Mouse (Mus musculus) E14TG2a.4 (cell line): ENCODE measurements at regions not wholly inside any gene's neighbourhood (a gene's known extent, or its start where the extent isn't known, plus 50 kb on each side); places are given as distances from the start of the nearest gene placed in this dataset.

ENCODE experiments used
- H3K27me3 ChIP-seq: 2 replicates; pipeline ENCODE4 v1.6.1; 2014; ENCODE audit warnings: low read length, control low read depth; ENCODE audit not compliant: insufficient read depth
- H3K36me3 ChIP-seq: 2 replicates; pipeline ENCODE4 v1.6.1; 2014; ENCODE audit warnings: low read length, control low read depth; ENCODE audit not compliant: insufficient read depth
- H3K4me1 ChIP-seq: replicated peaks from 2 replicates; pipeline ENCODE4 v1.6.1; 2014; ENCODE audit warnings: low read depth, low read length, control low read depth
- H3K4me3 ChIP-seq: replicated peaks from 2 replicates; pipeline ENCODE4 v1.5.1; 2014; ENCODE audit warnings: mild to moderate bottlenecking, low read length
- H3K9me3 ChIP-seq: 2 replicates; pipeline ENCODE4 v1.6.1; 2014; ENCODE audit warnings: low read length, control low read depth
- CTCF ChIP-seq: conservative IDR thresholded peaks from 2 replicates; pipeline ENCODE4 v1.5.1; 2014; ENCODE audit warnings: low read length
- NANOG ChIP-seq: IDR thresholded peaks from 2 replicates; pipeline ENCODE4 v1.6.1; 2014; ENCODE audit warnings: borderline replicate concordance, low read length, mixed read lengths
- POU5F1 ChIP-seq: IDR thresholded peaks from 2 replicates; pipeline ENCODE4 v1.6.1; 2014; ENCODE audit warnings: low read length, borderline replicate concordance

DNA sequence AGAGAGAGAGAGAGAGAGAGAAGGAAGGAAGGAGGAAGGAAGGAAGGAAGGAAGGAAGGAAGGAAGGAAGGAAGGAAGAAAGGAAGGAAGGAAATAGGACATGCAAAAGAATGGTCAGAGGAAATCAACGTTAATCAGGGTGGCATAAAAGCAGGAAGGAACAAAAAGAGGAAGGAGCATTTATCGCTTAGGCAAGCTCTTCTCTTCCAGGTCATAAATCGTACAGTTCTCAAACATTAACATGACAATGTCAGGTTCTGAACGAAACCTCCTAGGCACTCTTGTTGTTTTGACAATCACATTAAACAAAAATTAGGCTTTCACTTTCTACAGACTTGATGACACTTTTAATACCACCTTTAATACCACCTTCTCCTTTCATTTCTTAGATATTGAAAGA lies 594.0 kb downstream of the Efna5 start:
- TF ChIP-seq NANOG: no peak
- no peak for TF ChIP-seq CTCF
- no peak for TF ChIP-seq POU5F1
- no peaks in the 10 kb centered on the region for H3K36me3 ChIP-seq
- H3K4me1 ChIP-seq: no peaks in the 10 kb centered on the region
- no peak overlapping the region for H3K4me3 ChIP-seq
- H3K9me3 ChIP-seq: no peaks in the 10 kb centered on the region
- H3K27me3 ChIP-seq: no peaks in the 10 kb centered on the region

DNA sequence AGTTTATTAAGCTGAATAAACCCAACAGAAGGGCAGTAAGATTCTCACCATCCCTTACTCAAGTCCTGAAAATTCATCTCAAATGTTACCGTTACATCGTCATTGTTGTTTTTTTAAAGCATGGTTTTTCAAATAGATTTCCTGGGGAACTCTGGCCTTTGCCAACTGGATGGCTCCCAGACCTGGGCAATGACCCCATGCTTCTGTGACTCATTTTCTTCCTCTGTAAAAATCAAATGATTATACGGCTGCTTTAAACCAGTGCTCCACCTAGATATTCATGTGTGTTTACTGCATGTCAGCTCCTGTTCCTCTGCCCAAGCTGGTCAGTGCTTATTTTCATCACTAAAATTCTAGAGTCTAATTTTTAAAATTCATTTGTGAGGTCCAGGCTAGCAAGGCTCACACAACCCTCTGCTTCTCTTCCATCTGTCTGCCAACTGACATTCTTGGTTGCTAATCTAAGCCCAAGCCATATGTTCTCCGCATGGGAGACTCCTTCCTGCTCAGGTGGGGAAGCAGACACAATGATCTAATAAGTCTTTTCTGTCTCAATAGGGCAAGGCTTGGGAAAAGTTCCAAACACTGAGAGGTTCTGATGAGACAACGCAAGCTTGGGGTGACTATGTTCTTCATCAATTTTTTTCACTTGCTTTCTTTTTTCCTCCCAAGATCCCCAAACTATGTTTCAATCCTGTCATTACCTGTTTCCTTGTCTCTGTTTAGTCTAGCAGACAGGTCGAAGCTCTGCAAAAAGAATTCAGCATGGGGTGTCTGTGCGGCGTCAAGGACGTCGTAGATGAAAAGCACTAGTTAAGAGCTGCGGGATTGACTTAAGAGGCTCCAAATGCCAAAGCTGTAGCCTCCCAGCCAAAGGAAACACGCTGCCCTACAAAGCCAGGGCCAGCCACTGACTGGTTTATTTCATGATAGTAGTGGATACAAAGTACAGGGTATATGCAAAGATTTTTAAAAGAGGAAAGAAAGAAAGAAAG lies 594.7 kb downstream of the Efna5 start:
- no peaks in the 10 kb centered on the region for H3K27me3 ChIP-seq
- no peak for TF ChIP-seq CTCF
- TF ChIP-seq NANOG: no peak
- TF ChIP-seq POU5F1: no peak
- H3K4me1 ChIP-seq: no peaks in the 10 kb centered on the region
- H3K9me3 ChIP-seq: no peaks in the 10 kb centered on the region
- no peaks in the 10 kb centered on the region for H3K36me3 ChIP-seq
- no peak overlapping the region for H3K4me3 ChIP-seq

DNA sequence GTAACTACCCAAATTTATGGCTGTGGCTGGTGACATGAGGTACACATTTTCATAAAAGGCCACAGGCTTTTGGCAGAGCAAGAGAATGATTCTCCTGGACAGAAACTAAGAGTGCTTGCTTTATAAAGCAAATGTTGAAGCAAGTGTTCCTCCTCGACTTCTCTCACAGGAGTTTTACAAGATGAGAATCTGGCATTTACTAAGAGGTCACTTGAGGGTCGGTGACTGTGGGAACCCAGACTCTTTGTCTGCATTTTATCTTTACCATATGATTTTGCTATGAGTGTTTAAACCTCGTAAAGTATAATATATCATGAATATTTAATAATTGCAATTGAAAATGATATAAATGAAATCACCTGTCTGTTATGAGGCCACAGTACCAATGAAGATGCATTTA lies 600.9 kb downstream of the Efna5 start:
- Histone ChIP-seq H3K36me3 (no peaks in the 10 kb centered on the region), H3K9me3 (no peaks in the 10 kb centered on the region), H3K4me1 (no peaks in the 10 kb centered on the region), H3K4me3 (no peak overlapping the region), H3K27me3 (no peaks in the 10 kb centered on the region)
- no peak for TF ChIP-seq CTCF
- TF ChIP-seq POU5F1: no peak
- TF ChIP-seq NANOG: no peak

DNA sequence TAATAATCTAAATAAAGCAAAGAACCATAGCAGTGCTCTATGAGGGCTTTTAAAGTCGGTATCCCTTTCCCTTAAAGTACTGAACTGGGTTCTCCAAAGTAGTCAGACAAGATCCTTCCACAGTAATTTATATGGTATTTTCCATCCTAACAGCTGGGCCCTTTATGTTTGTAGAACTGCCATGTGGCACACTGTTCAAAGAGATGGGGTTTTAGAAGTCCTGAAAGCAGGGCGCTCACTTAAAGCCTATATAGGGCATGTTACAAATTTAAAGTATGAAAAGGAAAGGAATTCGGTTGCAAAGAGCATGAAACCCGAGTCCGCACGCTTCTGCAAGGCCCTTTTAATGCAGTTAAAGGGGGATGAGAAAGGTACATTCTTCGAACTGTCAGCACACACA lies 609.7 kb downstream of the Efna5 start:
- H3K27me3 ChIP-seq: no peaks in the 10 kb centered on the region
- no peak for TF ChIP-seq POU5F1
- TF ChIP-seq NANOG: no peak
- TF ChIP-seq CTCF: no peak
- no peaks in the 10 kb centered on the region for H3K9me3 ChIP-seq
- H3K36me3 ChIP-seq: no peaks in the 10 kb centered on the region
- no peaks in the 10 kb centered on the region for H3K4me1 ChIP-seq
- no peak overlapping the region for H3K4me3 ChIP-seq

DNA sequence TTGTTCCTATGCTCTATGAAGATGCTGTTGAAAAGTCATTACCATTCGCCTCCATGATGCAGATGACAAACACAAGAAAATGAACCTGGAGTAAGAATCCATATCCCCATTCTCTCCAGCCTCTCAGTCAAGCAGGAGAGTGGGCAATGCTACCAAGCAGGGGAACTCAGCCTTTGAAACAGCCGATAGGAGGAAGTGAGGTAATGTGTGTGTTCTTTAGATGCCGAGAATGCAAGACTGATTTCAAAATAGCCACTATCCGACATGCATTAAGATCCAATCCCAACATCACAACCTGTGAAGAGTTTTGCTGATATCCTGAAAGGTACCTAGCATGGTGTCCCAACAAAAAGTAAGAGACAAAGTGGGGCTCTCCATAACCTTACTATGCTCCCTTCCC lies 611.8 kb downstream of the Efna5 start:
- TF ChIP-seq CTCF: no peak
- no peak for TF ChIP-seq POU5F1
- TF ChIP-seq NANOG: no peak
- Histone ChIP-seq H3K4me3 (no peak overlapping the region), H3K4me1 (no peaks in the 10 kb centered on the region), H3K27me3 (no peaks in the 10 kb centered on the region), H3K36me3 (no peaks in the 10 kb centered on the region), H3K9me3 (no peaks in the 10 kb centered on the region)

DNA sequence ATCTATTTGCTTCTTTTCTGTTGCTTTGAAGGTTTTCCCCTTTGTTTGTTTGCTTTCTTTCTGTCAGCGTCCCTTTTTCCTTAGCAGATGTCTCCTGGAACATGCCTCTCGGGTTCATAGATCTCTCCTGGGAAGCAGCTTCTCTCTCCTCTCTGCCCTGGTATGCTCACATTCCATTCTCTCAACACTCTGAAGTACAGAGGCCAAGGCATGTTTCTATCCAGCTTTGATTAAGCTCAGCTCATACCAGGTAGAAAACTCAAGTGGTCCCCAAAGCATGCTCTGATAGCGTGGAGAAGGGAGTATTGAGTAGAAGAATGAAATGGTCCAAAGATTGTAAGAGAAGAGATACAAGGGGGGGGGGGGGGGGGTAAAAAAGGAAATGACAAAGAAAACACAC lies 627.7 kb downstream of the Efna5 start:
- Histone ChIP-seq H3K9me3 (no peaks in the 10 kb centered on the region), H3K4me1 (no peaks in the 10 kb centered on the region), H3K4me3 (no peak overlapping the region), H3K27me3 (no peaks in the 10 kb centered on the region), H3K36me3 (no peaks in the 10 kb centered on the region)
- TF ChIP-seq CTCF (no peak), NANOG (no peak), POU5F1 (no peak)

DNA sequence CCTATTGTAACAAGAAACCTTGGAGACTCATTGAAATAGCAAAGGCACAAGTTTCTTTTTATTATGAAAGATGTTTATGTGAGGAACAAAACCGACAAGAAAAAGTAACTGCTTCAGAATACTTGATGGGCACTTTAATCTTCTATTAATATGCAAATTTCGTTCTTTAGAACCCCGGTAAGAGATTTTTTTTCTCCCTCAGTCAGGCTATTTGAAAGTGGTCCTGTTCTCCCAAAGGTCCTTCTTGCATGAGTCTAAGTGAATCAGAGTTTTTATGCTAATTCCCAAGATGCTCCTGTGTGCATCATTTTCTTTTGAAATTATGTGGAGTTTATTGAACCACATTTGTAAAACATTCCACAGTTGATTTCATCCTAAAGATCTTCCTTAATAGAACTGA lies 633.1 kb downstream of the Efna5 start:
- Histone ChIP-seq H3K4me3 (no peak overlapping the region), H3K27me3 (no peaks in the 10 kb centered on the region), H3K9me3 (no peaks in the 10 kb centered on the region), H3K36me3 (no peaks in the 10 kb centered on the region), H3K4me1 (0 out of 2 replicates have a peak, but pooled peaks cover 3% of the 10 kb centered on the region)
- TF ChIP-seq NANOG: peak; percentile 30; the same call in 1 of the 2 replicates
- TF ChIP-seq CTCF: no peak

DNA sequence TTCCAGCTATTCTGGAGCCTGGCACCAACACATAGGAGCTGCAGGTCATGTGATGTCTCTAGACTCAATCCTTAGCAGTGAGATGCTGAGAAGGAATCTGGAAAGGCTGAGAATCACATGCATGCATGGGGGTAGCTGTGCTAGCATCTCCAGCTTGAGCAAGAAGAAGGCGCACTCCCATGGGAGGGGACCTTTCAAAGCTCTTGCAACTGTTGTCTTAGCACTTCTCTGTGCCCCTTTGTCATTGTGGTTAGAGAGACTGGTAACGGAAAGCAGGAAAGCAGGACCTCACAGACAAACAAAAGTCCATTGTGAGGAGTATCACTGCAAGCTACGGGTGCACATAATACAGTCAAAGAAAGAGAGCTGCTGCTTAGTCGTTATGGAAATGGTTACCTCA lies 634.5 kb downstream of the Efna5 start:
- H3K9me3 ChIP-seq: no peaks in the 10 kb centered on the region
- H3K36me3 ChIP-seq: no peaks in the 10 kb centered on the region
- TF ChIP-seq CTCF: no peak
- no peak for TF ChIP-seq NANOG
- TF ChIP-seq POU5F1: no peak
- no peak overlapping the region for H3K4me3 ChIP-seq
- no peaks in the 10 kb centered on the region for H3K27me3 ChIP-seq
- H3K4me1 ChIP-seq: 0 out of 2 replicates have a peak, but pooled peaks cover 3% of the 10 kb centered on the region
